Mouse (Mus musculus): ENCODE measurements around the gene Celf2. TPM values are rescaled to one million over a fixed set of nuclear protein-coding genes. Genes with fewer than 3 reads are reported as not detected.

Gene Celf2
- polyA plus RNA-seq, 1 experiment: 35.9 TPM

DNA sequence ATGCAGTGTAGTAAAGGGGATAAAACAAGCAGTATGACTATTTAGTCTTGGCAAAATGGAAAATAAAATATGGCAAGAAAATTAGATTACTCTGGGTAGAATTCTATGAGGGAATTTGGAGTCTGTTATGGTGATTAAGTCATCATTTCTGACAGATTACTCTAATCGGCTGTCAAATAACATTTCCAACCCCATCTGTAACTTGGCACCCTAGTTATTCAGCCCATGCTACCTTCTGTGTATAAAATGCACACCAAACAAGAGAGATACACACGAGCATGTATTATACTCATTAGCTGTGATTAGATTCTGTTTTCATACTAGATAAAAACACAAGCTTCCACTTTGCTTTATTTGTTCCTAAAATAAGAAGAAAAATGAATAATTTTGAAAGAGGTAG, 872.2 kb downstream of the Celf2 start:
- Histone ChIP-seq H3K27ac (ENCODE audit: control insufficient read depth, insufficient read depth, low read depth, low read length, poor library complexity) (no peak overlapping the region), H3K4me1 (ENCODE audit: control insufficient read depth, insufficient read depth, low read length) (peaks cover 2% of the 10 kb centered on the region), H3K4me3 (replicated peaks; ENCODE audit: control insufficient read depth, low read depth, low read length) (no peak overlapping the region)
- WGBS: 64% methylated on average over 2 of the region's 2 CpGs
- TF ChIP-seq CTCF (IDR thresholded peaks at IDR 0.05; ENCODE audit: control insufficient read depth, insufficient read depth, low read length) (no peak), POLR2A (IDR thresholded peaks at IDR 0.05; ENCODE audit: borderline replicate concordance, control insufficient read depth, low read depth, low read length) (no peak)

DNA sequence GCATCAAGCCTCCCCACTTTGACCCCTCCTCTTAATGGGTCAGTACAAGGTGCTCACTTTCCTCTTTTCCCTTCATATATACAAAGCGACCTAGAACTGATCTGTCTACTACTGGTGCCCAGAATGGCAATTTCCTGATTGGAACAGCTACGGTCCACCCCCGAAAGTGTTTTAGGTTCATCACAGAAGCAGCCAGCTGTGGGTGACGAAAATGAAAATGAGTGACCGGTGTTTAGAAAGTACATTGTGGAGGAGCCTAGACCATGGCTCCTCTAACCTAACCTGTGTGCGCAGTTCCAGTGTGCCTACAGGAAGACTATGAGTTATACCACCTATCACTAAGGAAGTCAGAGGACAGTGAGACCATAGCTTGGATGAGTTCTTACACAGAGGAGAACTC, 874.5 kb downstream of the Celf2 start:
- no peak overlapping the region for H3K27ac ChIP-seq (ENCODE audit: control insufficient read depth, insufficient read depth, low read depth, low read length, poor library complexity)
- TF ChIP-seq CTCF (IDR thresholded peaks at IDR 0.05; ENCODE audit: control insufficient read depth, insufficient read depth, low read length) (no peak), POLR2A (IDR thresholded peaks at IDR 0.05; ENCODE audit: borderline replicate concordance, control insufficient read depth, low read depth, low read length) (no peak)
- no peak overlapping the region for H3K4me3 ChIP-seq (replicated peaks; ENCODE audit: control insufficient read depth, low read depth, low read length)
- H3K4me1 ChIP-seq (ENCODE audit: control insufficient read depth, insufficient read depth, low read length): no peaks in the 10 kb centered on the region; the same call in 1 of the 2 replicates
- WGBS: 91% methylated on average over 6 of the region's 6 CpGs

DNA sequence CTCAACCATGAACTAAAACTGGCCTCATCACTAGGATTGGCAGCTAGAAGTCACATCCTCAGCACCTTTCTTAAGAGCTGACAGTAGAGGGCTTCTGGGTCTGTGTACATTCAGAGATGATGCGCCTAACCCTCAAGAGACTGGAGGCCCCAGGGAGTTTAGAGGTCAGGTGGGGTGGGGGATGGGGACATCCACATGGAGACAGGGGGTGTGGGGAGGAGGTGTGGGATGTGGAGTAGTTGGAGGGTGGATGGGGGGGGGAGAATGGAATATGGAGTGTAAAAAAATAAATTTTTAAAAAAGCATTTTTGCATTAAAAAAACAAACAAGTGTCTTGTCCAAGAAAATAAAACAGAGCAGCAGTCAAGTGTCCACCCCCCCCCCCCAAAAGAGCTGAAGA, 876.2 kb downstream of the Celf2 start:
- Histone ChIP-seq H3K4me3 (replicated peaks; ENCODE audit: control insufficient read depth, low read depth, low read length) (no peak overlapping the region), H3K27ac (ENCODE audit: control insufficient read depth, insufficient read depth, low read depth, low read length, poor library complexity) (no peak overlapping the region), H3K4me1 (ENCODE audit: control insufficient read depth, insufficient read depth, low read length) (no peaks in the 10 kb centered on the region; the same call in 1 of the 2 replicates)
- WGBS: 93% methylated on average over 1 of the region's 1 CpGs
- TF ChIP-seq CTCF (IDR thresholded peaks at IDR 0.05; ENCODE audit: control insufficient read depth, insufficient read depth, low read length): no peak
- no peak for TF ChIP-seq POLR2A (IDR thresholded peaks at IDR 0.05; ENCODE audit: borderline replicate concordance, control insufficient read depth, low read depth, low read length)

DNA sequence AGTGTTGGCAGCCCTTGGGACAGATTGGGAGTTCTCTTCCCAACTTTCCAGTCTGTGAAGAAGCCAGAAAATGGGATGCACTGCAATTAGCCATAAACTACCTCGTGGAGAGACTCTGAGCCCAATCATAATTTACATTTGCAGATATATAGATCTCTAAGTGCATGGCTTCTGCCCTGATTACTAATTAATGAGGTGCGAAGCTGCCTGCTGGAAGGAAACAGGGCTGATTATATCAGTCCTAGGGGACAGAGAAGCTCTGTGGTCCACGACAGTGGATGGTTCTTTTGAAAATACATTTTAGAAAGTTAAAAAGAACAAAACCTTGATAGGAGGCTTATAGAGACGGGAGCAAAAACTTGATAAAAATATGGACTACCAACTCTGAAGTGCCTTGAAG, 885.6 kb downstream of the Celf2 start:
- WGBS: 70% methylated on average over 4 of the region's 4 CpGs
- Histone ChIP-seq H3K27ac (ENCODE audit: control insufficient read depth, insufficient read depth, low read depth, low read length, poor library complexity) (no peak overlapping the region), H3K4me1 (ENCODE audit: control insufficient read depth, insufficient read depth, low read length) (no peaks in the 10 kb centered on the region; the same call in 1 of the 2 replicates), H3K4me3 (replicated peaks; ENCODE audit: control insufficient read depth, low read depth, low read length) (no peak overlapping the region)
- TF ChIP-seq POLR2A (IDR thresholded peaks at IDR 0.05; ENCODE audit: borderline replicate concordance, control insufficient read depth, low read depth, low read length) (no peak), CTCF (IDR thresholded peaks at IDR 0.05; ENCODE audit: control insufficient read depth, insufficient read depth, low read length) (no peak)

DNA sequence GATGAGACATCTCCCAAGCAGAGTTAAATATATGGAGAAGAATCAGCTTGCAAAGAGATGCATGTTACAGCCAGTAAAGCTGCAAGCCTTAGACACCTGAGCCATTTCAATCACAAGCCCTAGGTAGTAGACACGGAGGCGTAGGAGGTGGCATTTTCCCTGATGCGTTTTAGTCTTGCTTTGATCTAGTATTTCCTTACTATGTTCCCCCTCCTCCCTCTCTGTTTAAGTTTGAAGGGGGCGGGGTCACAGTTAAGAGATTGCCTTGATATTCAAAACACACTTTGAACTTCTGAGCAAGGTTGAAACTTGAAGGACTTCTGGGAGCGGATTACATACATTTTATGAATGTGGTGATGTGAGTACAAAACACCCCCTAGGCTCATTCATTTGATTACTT, 887.3 kb downstream of the Celf2 start:
- WGBS: 91% methylated on average over 5 of the region's 5 CpGs
- Histone ChIP-seq H3K4me3 (replicated peaks; ENCODE audit: control insufficient read depth, low read depth, low read length) (no peak overlapping the region), H3K4me1 (ENCODE audit: control insufficient read depth, insufficient read depth, low read length) (no peaks in the 10 kb centered on the region; the same call in 1 of the 2 replicates), H3K27ac (ENCODE audit: control insufficient read depth, insufficient read depth, low read depth, low read length, poor library complexity) (no peak overlapping the region)
- no peak for TF ChIP-seq POLR2A (IDR thresholded peaks at IDR 0.05; ENCODE audit: borderline replicate concordance, control insufficient read depth, low read depth, low read length)

DNA sequence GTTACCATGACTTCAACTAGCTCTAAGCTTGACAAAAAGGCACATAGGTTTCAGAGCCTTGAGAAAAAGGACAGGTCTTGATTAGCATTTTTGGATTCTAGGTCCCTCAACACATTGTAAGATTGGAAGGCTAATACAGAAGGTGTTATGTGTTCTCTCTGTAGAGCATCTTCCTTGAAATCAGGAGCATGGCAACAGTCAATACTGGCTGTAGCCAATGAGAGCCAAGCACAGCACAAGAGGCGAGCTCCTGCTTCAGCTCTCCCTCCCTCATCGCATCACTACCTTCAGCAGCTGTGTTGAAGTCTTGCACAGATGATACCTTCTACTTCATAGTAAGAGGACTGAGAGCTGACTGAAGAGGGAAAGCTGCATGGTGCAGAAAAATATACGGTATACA, 890.5 kb downstream of the Celf2 start:
- Histone ChIP-seq H3K4me3 (replicated peaks; ENCODE audit: control insufficient read depth, low read depth, low read length) (no peak overlapping the region), H3K27ac (ENCODE audit: control insufficient read depth, insufficient read depth, low read depth, low read length, poor library complexity) (no peak overlapping the region), H3K4me1 (ENCODE audit: control insufficient read depth, insufficient read depth, low read length) (no peaks in the 10 kb centered on the region)
- 86% methylated on average over 3 of the region's 3 CpGs for WGBS
- TF ChIP-seq POLR2A (IDR thresholded peaks at IDR 0.05; ENCODE audit: borderline replicate concordance, control insufficient read depth, low read depth, low read length): no peak
- TF ChIP-seq CTCF (IDR thresholded peaks at IDR 0.05; ENCODE audit: control insufficient read depth, insufficient read depth, low read length): no peak

DNA sequence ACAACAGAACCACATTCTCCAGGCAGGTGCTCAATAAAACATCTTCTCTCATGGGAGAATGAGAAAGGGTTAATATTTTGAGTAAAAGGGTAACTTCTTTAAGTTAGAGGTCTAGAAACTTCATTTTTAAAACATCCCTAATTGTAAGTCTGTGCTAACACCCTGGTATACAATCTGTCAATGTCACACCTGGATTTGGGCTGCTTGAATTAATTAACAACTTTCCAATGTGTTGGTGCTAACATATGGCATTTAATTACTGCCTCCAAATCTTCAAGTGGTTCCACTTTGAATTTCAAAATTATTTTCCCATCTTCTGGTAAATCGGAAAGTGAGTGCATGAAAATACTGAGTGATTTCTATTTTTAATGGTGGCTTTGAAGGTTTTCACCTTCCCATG, 890.9 kb downstream of the Celf2 start:
- Histone ChIP-seq H3K4me3 (replicated peaks; ENCODE audit: control insufficient read depth, low read depth, low read length) (no peak overlapping the region), H3K4me1 (ENCODE audit: control insufficient read depth, insufficient read depth, low read length) (no peaks in the 10 kb centered on the region), H3K27ac (ENCODE audit: control insufficient read depth, insufficient read depth, low read depth, low read length, poor library complexity) (no peak overlapping the region)
- no peak for TF ChIP-seq CTCF (IDR thresholded peaks at IDR 0.05; ENCODE audit: control insufficient read depth, insufficient read depth, low read length)
- no peak for TF ChIP-seq POLR2A (IDR thresholded peaks at IDR 0.05; ENCODE audit: borderline replicate concordance, control insufficient read depth, low read depth, low read length)
- WGBS: 81% methylated on average over 1 of the region's 1 CpGs

DNA sequence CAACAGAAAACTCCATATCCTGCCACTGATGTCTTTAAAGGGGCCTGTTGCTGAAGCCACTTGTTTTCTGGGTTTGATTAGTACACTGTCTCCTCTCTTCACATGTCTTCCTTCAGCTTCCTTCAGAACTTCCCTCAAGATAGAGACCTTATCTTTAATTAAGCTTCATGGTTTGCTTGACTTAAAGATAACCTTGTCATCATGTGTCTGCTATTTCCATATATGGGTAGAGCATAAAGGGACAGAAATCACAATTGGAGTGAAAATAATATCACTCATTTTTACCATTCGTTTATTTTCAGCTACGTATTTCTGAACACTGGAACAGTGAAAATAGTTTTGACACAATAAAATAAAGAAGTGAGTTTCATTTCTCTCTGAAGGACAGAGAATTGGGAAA, 905.0 kb downstream of the Celf2 start:
- Histone ChIP-seq H3K4me1 (ENCODE audit: control insufficient read depth, insufficient read depth, low read length) (no peaks in the 10 kb centered on the region), H3K27ac (ENCODE audit: control insufficient read depth, insufficient read depth, low read depth, low read length, poor library complexity) (no peak overlapping the region), H3K4me3 (replicated peaks; ENCODE audit: control insufficient read depth, low read depth, low read length) (no peak overlapping the region)
- TF ChIP-seq POLR2A (IDR thresholded peaks at IDR 0.05; ENCODE audit: borderline replicate concordance, control insufficient read depth, low read depth, low read length) (no peak), CTCF (IDR thresholded peaks at IDR 0.05; ENCODE audit: control insufficient read depth, insufficient read depth, low read length) (no peak)
- 86% methylated on average over 2 of the region's 2 CpGs for WGBS

DNA sequence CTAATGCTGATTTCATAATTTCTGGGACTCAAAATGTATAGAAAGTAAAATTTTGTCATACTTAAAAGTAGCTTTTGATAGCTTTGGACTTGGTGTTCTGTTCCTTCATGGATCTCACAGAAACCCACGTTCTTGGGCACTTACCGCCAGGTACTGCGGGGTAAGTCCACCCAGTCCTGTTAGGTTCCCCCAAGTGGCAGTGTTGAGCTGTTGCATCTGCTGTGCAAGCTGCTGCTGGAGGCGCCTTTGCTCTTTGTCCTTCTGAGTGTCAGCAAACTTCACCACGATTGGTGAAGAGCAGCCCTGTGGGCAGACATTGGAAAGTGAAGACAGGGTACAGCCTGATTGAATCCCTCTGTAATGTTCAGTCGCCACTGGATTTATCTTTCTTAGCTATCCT, 905.5 kb downstream of the Celf2 start:
- TF ChIP-seq CTCF (IDR thresholded peaks at IDR 0.05; ENCODE audit: control insufficient read depth, insufficient read depth, low read length): no peak
- no peak for TF ChIP-seq POLR2A (IDR thresholded peaks at IDR 0.05; ENCODE audit: borderline replicate concordance, control insufficient read depth, low read depth, low read length)
- 84% methylated on average over 6 of the region's 6 CpGs for WGBS

More for the DNA sequence above, 905.5 kb downstream of the Celf2 start:
- Histone ChIP-seq H3K4me1 (ENCODE audit: control insufficient read depth, insufficient read depth, low read length) (no peaks in the 10 kb centered on the region), H3K4me3 (replicated peaks; ENCODE audit: control insufficient read depth, low read depth, low read length) (no peak overlapping the region), H3K27ac (ENCODE audit: control insufficient read depth, insufficient read depth, low read depth, low read length, poor library complexity) (no peak overlapping the region)
